Mouse (Mus musculus) lung, postnatal 0 days (tissue): ENCODE results near the gene Tmem216.

Experiments
- CTCF ChIP-seq: IDR thresholded peaks from 2 replicates; pipeline ENCODE4 v1.5.1; 2016; ENCODE audit warnings: antibody characterized with exemption, mild to moderate bottlenecking
- EP300 ChIP-seq: IDR thresholded peaks from 2 replicates; pipeline ENCODE4 v1.6.1; 2016; ENCODE audit warnings: antibody characterized with exemption, mild to moderate bottlenecking, control low read depth

GRCm38 (mm10) chr19:10510759-10511330, 45.2 kb downstream of the Tmem216 start:
- TF ChIP-seq CTCF (no peak), EP300 (no peak)
